Mouse (Mus musculus) heart, adult 2 months (tissue): ENCODE results near the gene Cbfb.

Source experiments
- CTCF ChIP-seq: fragments of 200-600 bp; IDR thresholded peaks from 2 replicates; pipeline ENCODE4 v1.8.1; 2022; ENCODE audit warnings: antibody characterized with exemption, mild to moderate bottlenecking, moderate library complexity
- EP300 ChIP-seq: fragments of 200-500 bp; IDR thresholded peaks from 2 replicates; pipeline ENCODE4 v1.6.1; 2011; ENCODE audit warnings: low read depth, low read length, control low read depth; ENCODE audit not compliant: insufficient read depth
- POLR2A ChIP-seq: fragments of 200-500 bp; IDR thresholded peaks from 2 replicates; pipeline ENCODE4 v1.6.1; 2011; ENCODE audit warnings: mild to moderate bottlenecking, low read depth, low read length, control low read depth; ENCODE audit not compliant: insufficient read depth

GRCm38 (mm10) chr8:105257318-105258114 is 87.0 kb downstream of the Cbfb start:
- no peak for TF ChIP-seq CTCF
- TF ChIP-seq POLR2A: no peak
- TF ChIP-seq EP300: no peak
